Mouse (Mus musculus) small intestine, adult 2 months (tissue): ENCODE measurements around the gene Celsr2.

Experiments
- CTCF ChIP-seq: fragments of 200-500 bp; IDR thresholded peaks from 2 replicates; pipeline ENCODE4 v1.5.1; 2012; ENCODE audit warnings: low read depth, mild to moderate bottlenecking, control low read depth, inconsistent platforms, low read length, moderate library complexity, mixed read lengths; ENCODE audit not compliant: insufficient replicate concordance, insufficient read length; ENCODE audit errors: extremely low read depth
- POLR2A ChIP-seq: fragments of 200-500 bp; IDR thresholded peaks from 2 replicates; pipeline ENCODE4 v1.6.1; 2012; ENCODE audit warnings: low read depth, mild to moderate bottlenecking, control low read depth, inconsistent platforms, low read length, moderate library complexity

- TF ChIP-seq POLR2A (no peak), CTCF (peak; percentile 45; the same call in 1 of the 2 replicates)
These were observed 34.7 kb downstream of the Celsr2 start for GRCm38 (mm10) chr3:108380695-108381094.
